Mouse (Mus musculus): Measurements from ENCODE around the gene Gm21663. TPM values are rescaled to one million over a fixed set of nuclear protein-coding genes. Genes with fewer than 3 reads are reported as not detected.

Gm21663 gene
- polyA plus RNA-seq, 1 experiment from 2014 or later, result not detected

Other genes starting within 250 kb of the Gm21663 start
- gene Xrcc2, start 236.6 kb downstream of the Gm21663 start, polyA plus RNA-seq (2015; fragmentation: Nextera tagmentation; extraction: Ambion mirVana), result 7.9 and 11.0 TPM in 2 replicates
- gene Actr3b, start 182.4 kb downstream of the Gm21663 start, polyA plus RNA-seq (2015; fragmentation: Nextera tagmentation; extraction: Ambion mirVana), result 4.9 and 6.2 TPM in 2 replicates
- not detected in 2 replicates for gene Gm21671, start 12.0 kb upstream of the Gm21663 start, polyA plus RNA-seq (2015; fragmentation: Nextera tagmentation; extraction: Ambion mirVana)
- 0.05 TPM in 1 of 2 replicates, not detected in the other for gene Gm21680, start 30.3 kb upstream of the Gm21663 start, polyA plus RNA-seq (2015; fragmentation: Nextera tagmentation; extraction: Ambion mirVana)
- not detected in 2 replicates for gene Gm21698, start 46.3 kb upstream of the Gm21663 start, polyA plus RNA-seq (2015; fragmentation: Nextera tagmentation; extraction: Ambion mirVana)
- gene Gm1979, start 62.4 kb upstream of the Gm21663 start, polyA plus RNA-seq (2015; fragmentation: Nextera tagmentation; extraction: Ambion mirVana), result not detected in 2 replicates
- gene Gm5862, start 80.5 kb upstream of the Gm21663 start, polyA plus RNA-seq (2015; fragmentation: Nextera tagmentation; extraction: Ambion mirVana), result not detected in 2 replicates
- not detected in 2 replicates for gene Speer4a, start 97.2 kb upstream of the Gm21663 start, polyA plus RNA-seq (2015; fragmentation: Nextera tagmentation; extraction: Ambion mirVana)
- not detected in 2 replicates for gene Gm7347, start 116.2 kb upstream of the Gm21663 start, polyA plus RNA-seq (2015; fragmentation: Nextera tagmentation; extraction: Ambion mirVana)
- gene Gm10471, start 146.9 kb upstream of the Gm21663 start, polyA plus RNA-seq (2015; fragmentation: Nextera tagmentation; extraction: Ambion mirVana), result not detected in 2 replicates
- not detected in 2 replicates for gene 5031410I06Rik, start 163.0 kb upstream of the Gm21663 start, polyA plus RNA-seq (2015; fragmentation: Nextera tagmentation; extraction: Ambion mirVana)
- 0.06 TPM in 1 of 2 replicates, not detected in the other for gene Gm10220, start 179.0 kb upstream of the Gm21663 start, polyA plus RNA-seq (2015; fragmentation: Nextera tagmentation; extraction: Ambion mirVana)

All from kidney, embryonic 16.5 days (tissue).